Mouse (Mus musculus) cortical plate, adult 2 months (tissue): ENCODE data around the gene Trim80. TPM values are rescaled to one million over a fixed set of nuclear protein-coding genes. Genes with fewer than 3 reads are reported as not detected.

Experiments used
- H3K27ac ChIP-seq: fragments of 200-500 bp; 2 replicates; pipeline ENCODE4 v1.5.1; 2012; ENCODE audit warnings: low read length, control low read depth, inconsistent platforms; ENCODE audit not compliant: insufficient read depth
- H3K4me1 ChIP-seq: fragments of 200-500 bp; 2 replicates; pipeline ENCODE4 v1.6.1; 2011; ENCODE audit warnings: low read length; ENCODE audit not compliant: control insufficient read depth, insufficient read depth
- H3K4me3 ChIP-seq: fragments of 200-500 bp; 2 replicates; pipeline ENCODE4 v1.5.1; 2011; ENCODE audit warnings: mild to moderate bottlenecking, low read length, control low read depth; ENCODE audit not compliant: insufficient read depth
- CTCF ChIP-seq: fragments of 200-500 bp; IDR thresholded peaks from 2 replicates; pipeline ENCODE4 v1.5.1; 2011; ENCODE audit warnings: mild to moderate bottlenecking, control low read depth, low read length; ENCODE audit not compliant: insufficient read depth; ENCODE audit errors: extremely low read depth
- POLR2A ChIP-seq: fragments of 200-500 bp; IDR thresholded peaks from 2 replicates; pipeline ENCODE4 v1.6.1; 2011; ENCODE audit warnings: mild to moderate bottlenecking, low read length, control low read depth; ENCODE audit not compliant: insufficient read depth; ENCODE audit errors: extremely low read depth
- polyA plus RNA-seq: library from polyadenylated mRNA; depleted of rRNA; stranded (reverse); fragments of >200 nt; gene quantifications from 2 replicates; pipeline ENCODE4 v1.2.3, GENCODE M21; 2012

Trim80 gene
- polyA plus RNA-seq, 1 experiment = not detected

DNA sequence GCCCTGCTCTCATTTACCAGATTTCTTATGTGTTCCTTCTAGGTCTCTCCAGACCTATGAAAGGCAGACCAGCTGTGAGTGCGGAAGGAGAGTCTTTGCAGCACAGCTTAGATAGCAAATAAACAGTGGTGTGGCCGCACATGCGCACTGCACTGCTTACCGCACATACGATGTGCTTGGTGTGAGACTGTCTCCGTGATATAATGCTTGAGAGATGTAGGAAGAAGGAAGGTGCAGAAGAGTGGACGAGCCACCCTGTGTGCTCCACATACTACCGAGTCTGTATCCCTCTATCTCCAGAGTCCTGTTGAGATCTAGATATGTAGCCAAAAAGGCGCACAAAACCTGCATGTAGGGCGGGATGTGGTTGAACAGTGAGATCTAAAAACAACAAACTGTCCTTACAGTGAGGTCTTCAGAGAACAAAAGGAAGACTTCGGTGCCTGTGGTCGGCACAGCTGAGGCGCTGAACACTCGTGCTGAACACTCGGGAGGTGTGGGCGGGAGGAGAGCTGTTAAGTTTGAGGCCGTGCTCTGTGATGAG, 33.4 kb upstream of the Trim80 start:
- H3K4me1 ChIP-seq = peaks cover 2% of the 10 kb centered on the region; the same call in 1 of the 2 replicates
- no peak overlapping the region for H3K4me3 ChIP-seq
- H3K27ac ChIP-seq = no peak overlapping the region
- TF ChIP-seq POLR2A = no peak
- TF ChIP-seq CTCF = no peak

DNA sequence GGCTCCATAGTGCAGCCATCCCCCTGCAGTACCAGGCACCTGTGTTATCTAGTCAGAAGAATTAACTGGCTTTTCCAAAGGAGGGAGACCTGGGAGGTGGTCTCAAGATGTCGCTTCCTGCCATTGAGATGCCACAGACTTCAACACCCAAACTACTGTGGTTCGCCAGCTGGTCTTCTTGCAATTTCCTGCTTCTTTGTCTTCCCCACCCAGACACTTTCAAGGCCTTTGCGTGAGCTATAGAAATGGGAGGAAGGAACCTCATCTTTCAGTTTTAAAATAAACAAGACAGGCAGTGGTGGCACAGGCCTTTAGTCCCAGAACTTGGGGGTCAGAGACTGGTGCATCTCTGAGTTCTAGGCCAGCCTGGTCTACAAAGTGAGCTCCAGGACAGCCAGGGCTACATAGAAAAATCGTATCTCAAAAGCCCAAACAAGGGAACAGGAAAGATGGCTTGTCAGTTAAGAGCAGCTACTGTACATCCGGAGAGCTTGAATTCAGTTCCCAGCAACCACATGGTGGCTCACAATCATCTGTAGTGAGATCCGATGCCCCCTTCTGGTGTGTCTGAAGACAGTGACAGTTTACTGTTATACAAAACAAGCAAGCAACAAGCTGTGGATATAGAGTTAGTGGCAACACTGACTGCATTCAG, 32.0 kb upstream of the Trim80 start:
- TF ChIP-seq CTCF (0 out of 2 replicates have a peak, but pooled peaks have one; percentile 13), POLR2A (no peak)
- H3K27ac ChIP-seq = no peak overlapping the region
- no peak overlapping the region for H3K4me3 ChIP-seq
- peaks cover 2% of the 10 kb centered on the region; the same call in 1 of the 2 replicates for H3K4me1 ChIP-seq

DNA sequence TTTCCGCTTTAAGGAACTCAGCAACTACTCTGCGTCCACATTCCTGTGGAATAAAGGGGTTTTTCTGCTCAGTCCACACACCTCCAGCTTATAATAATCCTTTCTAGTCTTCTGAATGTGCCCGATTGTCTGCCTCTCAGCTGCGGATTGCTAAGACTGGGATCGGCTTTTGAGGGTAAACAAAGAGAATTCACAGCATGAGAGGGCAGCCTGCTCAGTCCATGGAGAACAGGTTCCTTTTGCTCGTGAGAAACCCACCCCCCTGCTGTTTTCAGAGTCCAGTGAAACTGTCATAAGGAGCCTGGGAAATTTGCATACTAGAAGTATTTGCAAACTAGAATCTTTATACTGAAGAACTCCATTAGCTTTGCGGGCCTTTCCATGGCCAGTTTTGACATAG, 30.8 kb upstream of the Trim80 start:
- no peak for TF ChIP-seq CTCF
- no peak for TF ChIP-seq POLR2A
- H3K4me3 ChIP-seq = no peak overlapping the region
- peaks cover 2% of the 10 kb centered on the region; the same call in 1 of the 2 replicates for H3K4me1 ChIP-seq
- no peak overlapping the region for H3K27ac ChIP-seq

DNA sequence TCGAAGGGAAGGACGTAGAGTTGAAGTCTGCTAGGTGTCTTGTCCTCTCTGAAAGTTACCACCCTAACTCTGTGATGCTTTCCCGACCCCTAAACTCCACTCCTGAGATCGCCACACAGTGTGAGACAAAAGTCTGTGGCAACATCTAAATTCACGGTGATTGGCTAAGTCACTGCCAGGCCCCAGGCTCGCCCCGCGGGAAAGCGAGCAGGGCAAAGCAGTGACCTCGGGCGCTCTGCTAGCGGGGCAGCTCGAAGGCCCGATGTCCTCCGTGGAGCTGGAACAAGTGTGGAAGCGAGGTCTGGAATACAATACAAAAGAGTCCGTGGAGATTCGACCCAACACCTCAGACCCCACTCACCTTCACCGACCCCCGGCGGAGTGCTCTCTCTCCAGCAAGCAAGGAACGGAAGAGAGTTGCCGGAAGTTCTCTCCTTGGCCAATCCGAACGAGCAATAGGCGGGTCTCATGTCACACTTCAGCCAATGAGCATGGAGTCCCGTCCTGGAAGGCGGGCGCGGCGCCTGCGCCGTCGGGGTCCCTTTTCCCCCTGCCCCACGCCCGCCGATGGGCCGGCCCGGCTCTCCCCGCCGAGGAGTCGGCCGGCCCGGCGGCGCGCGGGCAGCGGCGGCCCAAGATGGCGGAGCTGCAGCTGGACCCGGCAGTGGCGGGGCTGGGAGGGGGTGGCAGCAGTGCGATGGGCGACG, 20.7 kb upstream of the Trim80 start, which contains the start of the genes Atp5h and Kctd2:
Gene Atp5h, minus strand, starts transcription at position 432 of the 707 bp plus-strand sequence.
Gene Kctd2, plus strand, starts transcription at position 598 of the 707 bp plus-strand sequence.
- peaks cover 5% of the 10 kb centered on the region; the same call in 1 of the 2 replicates for H3K4me1 ChIP-seq
- TF ChIP-seq POLR2A = peak; percentile 87
- TF ChIP-seq CTCF = no peak
- H3K4me3 ChIP-seq = peak within 1 kb of the TSS; percentile 82
- peak within 1 kb of the TSS; percentile 95 for H3K27ac ChIP-seq

DNA sequence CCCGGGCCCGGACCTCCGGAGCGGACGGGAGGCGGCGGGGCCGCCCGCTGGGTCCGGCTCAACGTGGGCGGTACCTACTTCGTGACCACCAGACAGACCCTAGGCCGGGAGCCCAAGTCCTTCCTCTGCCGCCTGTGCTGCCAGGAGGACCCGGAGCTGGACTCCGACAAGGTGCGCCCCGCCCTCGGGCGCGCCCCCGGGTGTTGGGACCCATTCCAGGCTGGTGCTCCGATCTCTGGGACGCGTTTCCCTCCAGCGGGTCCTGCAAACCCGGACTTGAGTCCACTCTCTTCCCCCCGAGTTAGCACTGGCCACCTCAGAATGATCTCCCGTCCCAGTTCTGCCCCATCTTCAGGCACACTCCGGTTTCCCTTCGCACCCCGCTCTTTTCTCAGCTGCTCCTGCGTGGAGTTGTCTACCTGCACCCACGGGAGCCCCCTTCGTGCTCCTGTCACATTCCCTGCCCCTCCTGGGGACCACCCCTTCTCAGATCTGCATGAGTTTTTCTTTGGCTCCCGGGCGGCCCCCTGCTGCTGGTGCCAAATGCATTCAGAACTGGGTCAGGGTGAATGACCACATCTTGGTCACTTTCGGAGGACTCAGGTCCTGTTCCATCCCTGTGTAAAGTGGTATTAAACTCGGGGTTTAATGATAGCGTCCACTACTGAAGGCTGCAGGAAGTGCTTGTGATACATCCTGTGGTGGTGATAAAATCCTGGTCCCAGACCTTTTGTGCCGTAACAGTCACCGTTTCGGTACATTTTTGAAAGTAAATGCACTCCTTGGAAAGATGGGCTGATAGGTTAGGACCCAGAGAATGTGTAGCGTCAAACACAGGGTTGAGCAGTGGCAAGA, 19.8 kb upstream of the Trim80 start:
- peak overlapping the region; percentile 82 for H3K4me3 ChIP-seq
- peak overlapping the region; percentile 95 for H3K27ac ChIP-seq
- TF ChIP-seq CTCF = no peak
- TF ChIP-seq POLR2A = no peak

DNA sequence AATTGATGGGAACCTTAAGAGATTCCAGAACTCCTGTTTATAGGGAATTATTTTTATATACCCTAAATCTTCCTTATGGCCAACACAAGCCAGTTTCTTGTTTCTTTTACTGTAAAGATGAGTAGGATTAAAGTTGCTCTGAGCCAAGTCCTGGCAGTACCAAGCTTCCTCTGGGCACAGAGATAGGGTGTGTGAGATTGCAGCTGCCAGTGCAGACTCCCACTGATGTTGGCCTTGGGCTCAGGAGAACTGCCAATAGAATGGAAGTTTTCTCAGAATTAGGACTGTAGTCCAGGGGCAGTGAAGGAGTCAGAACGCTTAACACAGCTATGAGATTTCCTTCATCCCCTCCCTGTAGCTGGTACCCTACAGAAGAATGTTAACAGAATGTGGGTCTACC, 19.0 kb upstream of the Trim80 start:
- Histone ChIP-seq H3K27ac (no peak overlapping the region), H3K4me1 (peaks cover 5% of the 10 kb centered on the region; the same call in 1 of the 2 replicates), H3K4me3 (peak overlapping the region; percentile 82)
- TF ChIP-seq POLR2A (no peak), CTCF (no peak)

More for the DNA sequence above, 19.8 kb upstream of the Trim80 start:
- peaks cover 5% of the 10 kb centered on the region; the same call in 1 of the 2 replicates for H3K4me1 ChIP-seq

DNA sequence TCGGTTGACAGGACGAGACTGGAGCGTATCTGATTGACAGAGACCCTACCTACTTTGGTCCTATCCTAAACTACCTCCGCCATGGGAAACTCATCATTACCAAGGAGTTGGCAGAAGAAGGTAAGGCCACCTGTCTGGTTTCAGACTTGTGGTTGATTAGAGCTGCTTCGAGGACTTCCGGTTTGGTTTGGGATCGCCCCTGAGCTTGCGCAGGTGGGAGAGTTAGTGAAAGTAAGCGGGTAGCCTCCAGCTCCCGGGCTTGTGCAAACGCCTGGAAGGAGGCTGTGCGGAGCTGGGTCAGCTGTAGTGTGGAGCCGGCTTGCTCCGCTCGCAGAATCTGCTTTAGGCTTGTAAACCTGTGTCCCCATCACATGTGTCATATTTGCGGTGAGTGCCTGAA, 18.4 kb upstream of the Trim80 start:
- Histone ChIP-seq H3K4me1 (peaks cover 5% of the 10 kb centered on the region; the same call in 1 of the 2 replicates), H3K4me3 (no peak overlapping the region; the same call in 1 of the 2 replicates), H3K27ac (no peak overlapping the region)
- TF ChIP-seq POLR2A (no peak), CTCF (no peak)

DNA sequence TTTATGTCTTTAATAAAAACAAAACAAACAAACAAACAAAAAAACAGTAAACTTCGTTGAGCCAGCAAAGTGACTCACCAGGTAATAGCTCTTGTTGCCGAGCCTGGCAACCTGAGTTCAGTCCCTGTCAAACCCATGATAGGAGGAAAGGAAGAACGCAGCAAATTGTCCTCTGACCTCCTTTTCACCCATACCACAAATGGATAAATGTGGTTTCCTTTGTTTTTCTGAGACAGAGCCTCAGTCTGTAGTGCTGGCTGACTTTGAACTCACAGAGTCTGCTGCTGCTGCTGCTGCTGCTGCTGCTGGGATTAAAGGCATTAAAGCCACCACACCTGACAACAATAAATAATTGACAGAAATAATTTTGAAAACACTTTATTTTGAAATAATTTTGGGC, 17.3 kb upstream of the Trim80 start:
- peaks cover 5% of the 10 kb centered on the region; the same call in 1 of the 2 replicates for H3K4me1 ChIP-seq

DNA sequence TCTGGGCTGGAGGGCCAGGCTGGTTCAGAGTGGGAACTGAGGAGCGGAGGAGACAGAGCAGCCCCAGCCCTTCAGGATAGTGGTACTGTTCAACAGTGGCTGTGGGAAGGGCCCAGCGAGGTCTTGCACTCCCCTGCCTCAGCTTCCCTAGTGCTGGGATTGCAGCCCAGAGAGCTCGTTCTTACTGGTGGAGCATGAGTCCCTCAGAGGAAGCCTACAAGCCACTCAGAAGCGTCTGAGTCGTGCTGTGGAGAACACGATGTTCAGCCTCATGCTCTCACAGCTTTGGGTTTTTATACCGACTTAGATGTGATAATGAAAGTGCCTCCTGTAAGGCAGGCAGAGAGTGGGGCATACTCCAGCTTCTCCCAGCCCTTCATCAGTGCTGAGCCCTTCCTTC, 15.7 kb upstream of the Trim80 start:
- peaks cover 5% of the 10 kb centered on the region; the same call in 1 of the 2 replicates for H3K4me1 ChIP-seq
- no peak overlapping the region for H3K4me3 ChIP-seq
- no peak overlapping the region for H3K27ac ChIP-seq
- TF ChIP-seq POLR2A = no peak
- TF ChIP-seq CTCF = no peak

More for the DNA sequence above, 17.3 kb upstream of the Trim80 start:
- TF ChIP-seq CTCF (no peak), POLR2A (no peak)
- Histone ChIP-seq H3K27ac (no peak overlapping the region), H3K4me3 (no peak overlapping the region)
